Mouse (Mus musculus): Measurements from ENCODE around the gene Sobp.

The Sobp gene

GRCm38 (mm10) chr10:42955205-42955604, 219.1 kb downstream of the Sobp start:
- no peak for DNase-seq (ENCODE audit: low read depth in 2 of 2, low spot score in 2 of 2)

DNA sequence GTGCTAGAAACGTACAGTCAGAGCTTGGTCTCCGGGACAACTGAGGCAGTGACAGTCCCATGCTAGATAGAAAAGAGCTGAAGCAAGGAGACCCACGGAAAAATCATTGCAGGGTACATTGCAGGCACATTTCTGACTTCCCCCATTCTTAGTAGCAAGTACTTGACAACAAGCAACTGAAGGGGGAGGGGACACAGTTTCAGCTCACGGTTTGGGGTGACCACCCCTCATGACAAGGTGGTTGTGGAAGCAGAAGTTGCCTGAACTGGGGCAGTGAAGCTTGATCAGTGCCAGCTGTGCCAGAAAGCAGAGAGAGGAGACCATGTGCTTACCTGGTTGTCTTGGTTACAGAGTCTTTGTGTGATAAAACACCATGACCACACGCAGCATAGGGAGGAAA, 220.7 kb downstream of the Sobp start:
- no peak for DNase-seq (ENCODE audit: low read depth in 2 of 2, low spot score in 2 of 2)

Data from CD8-positive naive resting alpha-beta T cell, adult 2 months (primary cell).